Mouse (Mus musculus): ENCODE measurements around the gene Hhatl. TPM values are rescaled to one million over a fixed set of nuclear protein-coding genes. Genes with fewer than 3 reads are reported as not detected.

Hhatl gene
- polyA plus RNA-seq, 1 experiment = not detected

DNA sequence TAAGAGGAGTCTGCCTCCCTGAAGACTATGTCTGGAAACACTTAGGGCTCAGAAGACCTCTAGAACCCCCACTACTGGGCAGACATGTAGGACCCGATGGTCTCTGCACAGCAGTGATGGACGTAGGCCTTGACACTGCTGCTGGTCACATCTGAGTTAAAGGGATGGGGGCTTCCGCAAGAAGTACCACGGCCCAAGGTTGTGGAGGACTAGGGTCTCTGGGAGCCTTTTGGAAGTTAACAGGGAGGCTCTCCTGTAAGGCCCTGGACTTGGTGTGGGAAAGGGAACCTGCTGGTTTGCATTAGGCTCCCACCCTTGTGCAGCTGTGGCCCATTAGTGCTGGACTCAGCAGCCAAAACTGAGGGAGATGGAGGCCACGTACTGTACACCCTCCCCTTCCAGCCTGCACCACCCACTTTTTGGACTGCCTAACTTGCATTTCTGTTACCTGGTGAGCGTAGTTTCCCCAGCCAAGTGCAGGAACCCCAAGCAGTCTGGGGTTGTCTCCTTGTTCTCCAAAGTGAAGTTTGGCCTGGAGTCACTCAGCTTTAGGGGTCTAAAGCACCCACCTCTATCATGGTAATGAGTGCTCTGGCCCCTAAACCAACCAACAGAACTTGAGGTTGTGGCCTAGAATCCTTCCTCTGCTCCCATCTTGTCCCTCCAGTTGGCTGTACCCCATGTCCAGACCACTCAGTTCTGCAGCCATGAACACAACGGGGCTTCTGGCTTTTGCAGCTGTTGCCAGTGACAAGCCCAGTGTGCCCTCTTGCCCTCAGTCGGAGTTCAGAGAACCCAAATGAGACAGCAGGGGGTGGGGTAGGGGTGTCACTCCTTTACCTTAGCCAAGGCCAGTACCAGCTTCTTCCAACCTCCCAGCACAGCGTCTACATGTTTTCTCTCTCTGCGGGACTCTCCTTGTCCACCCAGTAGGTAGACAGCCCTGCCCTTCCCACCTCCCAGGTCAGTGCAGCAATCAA, 34.2 kb downstream of the Hhatl start:
- 49% methylated on average over 10 of the region's 10 CpGs for WGBS
- TF ChIP-seq CTCF (IDR thresholded peaks at IDR 0.05; ENCODE audit: insufficient read depth, low read depth, low read length) = no peak
- no peak for TF ChIP-seq POLR2A (IDR thresholded peaks at IDR 0.05; ENCODE audit: insufficient read depth, low read depth, low read length)
- Histone ChIP-seq H3K4me1 (ENCODE audit: control insufficient read depth, insufficient read depth, low read length) (peaks cover 44% of the 10 kb centered on the region), H3K27ac (ENCODE audit: insufficient read depth, low read depth, low read length) (peak overlapping the region; percentile 36), H3K4me3 (ENCODE audit: insufficient read depth, low read depth, low read length) (peak overlapping the region; percentile 95)

DNA sequence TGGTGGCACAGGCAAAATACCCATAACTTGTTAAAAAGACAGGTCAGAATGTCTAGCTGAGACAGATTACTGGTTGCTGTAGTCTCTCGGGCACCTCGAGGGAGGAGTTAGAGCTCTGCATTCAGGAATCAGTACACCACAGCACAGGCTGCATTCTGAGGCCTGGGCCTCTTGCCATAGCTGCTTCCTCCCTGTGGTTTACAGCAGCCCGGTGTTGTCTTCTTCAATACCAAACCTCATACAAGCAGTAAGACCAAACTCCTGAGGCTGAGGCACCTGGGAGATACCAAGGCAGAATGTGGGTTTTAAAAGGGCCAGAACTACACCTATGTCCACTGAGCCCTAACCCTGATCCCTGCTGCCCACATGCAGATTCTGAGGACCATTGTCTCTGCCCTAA, 34.9 kb downstream of the Hhatl start:
- Histone ChIP-seq H3K27ac (ENCODE audit: insufficient read depth, low read depth, low read length) (peak overlapping the region; percentile 24; the same call in 1 of the 2 replicates), H3K4me1 (ENCODE audit: control insufficient read depth, insufficient read depth, low read length) (peaks cover 37% of the 10 kb centered on the region), H3K4me3 (ENCODE audit: insufficient read depth, low read depth, low read length) (no peak overlapping the region)
- WGBS = 13% methylated on average over 3 of the region's 3 CpGs
- TF ChIP-seq CTCF (IDR thresholded peaks at IDR 0.05; ENCODE audit: insufficient read depth, low read depth, low read length) (no peak), POLR2A (IDR thresholded peaks at IDR 0.05; ENCODE audit: insufficient read depth, low read depth, low read length) (no peak)

DNA sequence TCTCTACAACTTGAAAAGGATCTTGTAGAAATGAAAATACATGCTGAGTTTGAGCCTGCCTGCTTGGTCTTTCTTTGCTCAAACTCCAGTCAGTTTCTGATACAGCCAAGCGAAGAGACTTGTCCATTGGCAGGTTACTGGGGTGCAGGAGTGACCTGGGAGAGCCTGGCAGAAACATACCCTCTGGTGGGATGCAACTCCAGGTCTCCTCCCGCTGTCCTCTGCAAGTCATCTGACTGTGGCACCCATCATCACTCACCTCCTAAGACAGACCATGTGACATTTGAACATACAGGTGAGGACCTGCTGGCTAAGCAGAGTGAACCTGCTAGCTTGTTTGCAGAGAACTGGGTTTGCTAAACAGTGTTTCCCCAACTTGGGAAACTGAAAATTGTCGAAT, 35.5 kb downstream of the Hhatl start:
- Histone ChIP-seq H3K4me1 (ENCODE audit: control insufficient read depth, insufficient read depth, low read length) (peaks cover 30% of the 10 kb centered on the region), H3K27ac (ENCODE audit: insufficient read depth, low read depth, low read length) (no peak overlapping the region), H3K4me3 (ENCODE audit: insufficient read depth, low read depth, low read length) (no peak overlapping the region)
- 78% methylated on average over 3 of the region's 3 CpGs for WGBS
- TF ChIP-seq CTCF (IDR thresholded peaks at IDR 0.05; ENCODE audit: insufficient read depth, low read depth, low read length) = no peak
- no peak for TF ChIP-seq POLR2A (IDR thresholded peaks at IDR 0.05; ENCODE audit: insufficient read depth, low read depth, low read length)

DNA sequence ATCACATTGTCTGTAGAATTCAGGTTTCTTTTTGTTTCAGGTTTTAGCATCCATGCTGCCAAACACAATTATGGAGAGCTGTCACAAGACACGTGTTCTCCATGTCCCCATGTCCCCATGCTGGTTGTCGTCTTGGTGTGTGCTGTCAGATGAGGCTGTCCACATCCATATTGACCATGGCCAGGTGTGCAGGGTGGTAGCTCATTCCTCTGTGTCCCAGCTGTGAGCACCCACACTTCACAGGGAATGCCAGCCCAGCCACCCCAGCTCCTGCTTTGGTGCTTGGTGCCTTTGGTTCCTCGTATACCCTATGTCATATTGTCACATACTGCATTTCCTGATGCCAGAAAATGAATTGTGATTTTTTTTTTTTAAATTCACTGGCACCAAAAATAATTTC, 37.7 kb downstream of the Hhatl start:
- peaks cover 17% of the 10 kb centered on the region for H3K4me1 ChIP-seq (ENCODE audit: control insufficient read depth, insufficient read depth, low read length)
- 83% methylated on average over 3 of the region's 3 CpGs for WGBS
- TF ChIP-seq POLR2A (IDR thresholded peaks at IDR 0.05; ENCODE audit: insufficient read depth, low read depth, low read length) (no peak), CTCF (IDR thresholded peaks at IDR 0.05; ENCODE audit: insufficient read depth, low read depth, low read length) (no peak)

DNA sequence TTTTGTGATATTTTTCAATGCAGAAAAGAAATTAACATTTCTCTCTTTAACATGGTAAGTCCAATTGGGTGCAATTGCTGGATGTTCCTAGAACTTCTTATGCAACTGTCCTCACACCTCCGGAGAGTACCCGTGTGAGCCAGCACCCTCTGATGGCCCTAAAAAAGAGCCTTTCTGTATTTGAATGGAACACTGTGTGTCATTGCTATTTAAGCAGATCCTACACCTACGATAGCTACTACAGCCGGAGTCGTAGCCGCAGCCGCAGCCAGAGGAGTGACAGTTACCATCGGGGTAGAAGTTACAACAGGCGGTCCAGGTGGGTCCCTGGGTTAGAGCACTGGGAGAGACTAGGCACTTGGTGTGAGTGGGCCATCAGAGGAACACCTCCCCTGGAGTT, 39.5 kb downstream of the Hhatl start:
- TF ChIP-seq POLR2A (IDR thresholded peaks at IDR 0.05; ENCODE audit: insufficient read depth, low read depth, low read length) (no peak), CTCF (IDR thresholded peaks at IDR 0.05; ENCODE audit: insufficient read depth, low read depth, low read length) (no peak)
- peaks cover 5% of the 10 kb centered on the region for H3K4me1 ChIP-seq (ENCODE audit: control insufficient read depth, insufficient read depth, low read length)
- H3K4me3 ChIP-seq (ENCODE audit: insufficient read depth, low read depth, low read length) = no peak overlapping the region
- 85% methylated on average over 9 of the region's 9 CpGs for WGBS
- no peak overlapping the region for H3K27ac ChIP-seq (ENCODE audit: insufficient read depth, low read depth, low read length)

More for the DNA sequence above, 37.7 kb downstream of the Hhatl start:
- no peak overlapping the region for H3K4me3 ChIP-seq (ENCODE audit: insufficient read depth, low read depth, low read length)
- no peak overlapping the region for H3K27ac ChIP-seq (ENCODE audit: insufficient read depth, low read depth, low read length)

DNA sequence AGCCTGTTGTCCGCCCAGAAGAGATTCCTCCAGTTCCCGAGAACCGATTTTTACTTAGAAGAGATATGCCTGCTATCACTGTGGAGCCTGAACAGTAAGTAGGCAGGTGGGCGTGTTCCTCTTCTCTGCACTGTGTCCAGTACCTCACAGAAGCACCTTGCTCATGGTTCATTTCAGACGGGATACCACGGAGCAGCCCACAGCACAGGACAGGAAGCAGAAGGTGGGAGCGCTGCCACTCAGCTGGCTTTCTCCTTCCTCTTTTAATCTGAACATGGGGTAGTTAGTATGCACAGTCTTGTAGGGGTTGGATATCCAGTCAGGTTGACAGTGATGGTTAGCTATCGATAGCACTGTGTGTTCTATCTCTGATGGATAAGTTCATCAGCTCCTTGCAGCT, 48.3 kb downstream of the Hhatl start:
- TF ChIP-seq CTCF (IDR thresholded peaks at IDR 0.05; ENCODE audit: insufficient read depth, low read depth, low read length) (no peak), POLR2A (IDR thresholded peaks at IDR 0.05; ENCODE audit: insufficient read depth, low read depth, low read length) (no peak)
- H3K27ac ChIP-seq (ENCODE audit: insufficient read depth, low read depth, low read length) = no peak overlapping the region
- 89% methylated on average over 8 of the region's 8 CpGs for WGBS

DNA sequence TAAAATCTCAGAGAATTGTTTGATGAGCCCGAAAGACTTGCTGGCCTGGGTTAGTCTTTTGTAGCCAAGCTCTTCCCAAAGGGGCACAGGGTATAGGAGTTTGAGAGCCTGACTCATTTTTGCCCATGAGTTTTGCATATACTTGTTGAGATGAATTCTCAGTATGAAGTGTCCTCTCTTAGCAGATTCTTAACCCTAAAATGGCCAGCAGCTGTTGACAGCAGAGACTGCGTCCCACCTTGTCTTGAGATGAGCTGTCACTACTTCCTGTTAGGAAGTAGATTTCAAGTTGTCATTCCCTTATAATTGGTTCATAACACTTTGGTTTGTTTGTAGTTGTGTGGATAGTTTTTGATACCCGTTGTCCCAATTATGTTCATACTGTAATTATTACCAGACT, 51.1 kb downstream of the Hhatl start:
- WGBS = 88% methylated on average over 3 of the region's 3 CpGs
- Histone ChIP-seq H3K4me3 (ENCODE audit: insufficient read depth, low read depth, low read length) (no peak overlapping the region), H3K27ac (ENCODE audit: insufficient read depth, low read depth, low read length) (no peak overlapping the region), H3K4me1 (ENCODE audit: control insufficient read depth, insufficient read depth, low read length) (no peaks in the 10 kb centered on the region)
- TF ChIP-seq CTCF (IDR thresholded peaks at IDR 0.05; ENCODE audit: insufficient read depth, low read depth, low read length) (no peak), POLR2A (IDR thresholded peaks at IDR 0.05; ENCODE audit: insufficient read depth, low read depth, low read length) (no peak)

More for the DNA sequence above, 48.3 kb downstream of the Hhatl start:
- Histone ChIP-seq H3K4me1 (ENCODE audit: control insufficient read depth, insufficient read depth, low read length) (no peaks in the 10 kb centered on the region), H3K4me3 (ENCODE audit: insufficient read depth, low read depth, low read length) (no peak overlapping the region)

DNA sequence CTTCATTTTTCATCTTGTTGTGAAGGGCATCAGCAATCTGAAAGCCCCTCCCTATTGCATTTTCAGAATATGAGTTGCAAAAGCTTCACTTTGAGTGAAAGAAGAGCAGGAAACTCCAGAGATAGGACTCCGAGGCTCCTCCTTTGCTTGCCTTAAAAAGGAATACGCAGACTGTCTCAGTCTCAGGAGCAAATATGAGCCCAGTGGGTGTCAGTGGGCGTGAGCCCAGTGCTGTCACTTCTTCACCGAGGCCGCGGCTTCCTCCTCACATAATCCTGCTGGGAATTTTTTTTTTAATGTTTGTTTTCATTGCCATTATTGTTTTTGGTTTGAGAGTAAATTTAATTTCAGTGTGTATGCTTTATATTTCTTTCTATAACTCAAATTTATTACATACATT, 51.8 kb downstream of the Hhatl start:
- Histone ChIP-seq H3K4me1 (ENCODE audit: control insufficient read depth, insufficient read depth, low read length) (no peaks in the 10 kb centered on the region), H3K27ac (ENCODE audit: insufficient read depth, low read depth, low read length) (no peak overlapping the region), H3K4me3 (ENCODE audit: insufficient read depth, low read depth, low read length) (no peak overlapping the region)
- WGBS = 49% methylated on average over 6 of the region's 6 CpGs
- no peak for TF ChIP-seq POLR2A (IDR thresholded peaks at IDR 0.05; ENCODE audit: insufficient read depth, low read depth, low read length)

Other genes with a start within 250 kb of the Hhatl start
- not detected in 2 replicates for gene Lyzl4, start 150.4 kb downstream of the Hhatl start, polyA plus RNA-seq (2012; ENCODE audit: insufficient read depth, insufficient read length, low replicate concordance, missing spikeins)
- not detected in 2 replicates for gene Vipr1, start 149.8 kb downstream of the Hhatl start, polyA plus RNA-seq (2012; ENCODE audit: insufficient read depth, insufficient read length, low replicate concordance, missing spikeins)
- not detected in 2 replicates for gene Sec22c, start 87.0 kb downstream of the Hhatl start, polyA plus RNA-seq (2012; ENCODE audit: insufficient read depth, insufficient read length, low replicate concordance, missing spikeins)
- gene Ss18l2, start 82.2 kb downstream of the Hhatl start, polyA plus RNA-seq (2012; ENCODE audit: insufficient read depth, insufficient read length, low replicate concordance, missing spikeins) = not detected in 2 replicates
- 164 and 673 TPM in 2 replicates for gene Nktr, start 73.3 kb downstream of the Hhatl start, polyA plus RNA-seq (2012; ENCODE audit: insufficient read depth, insufficient read length, low replicate concordance, missing spikeins)
- gene Zfp651, start 33.2 kb downstream of the Hhatl start, polyA plus RNA-seq (2012; ENCODE audit: insufficient read depth, insufficient read length, low replicate concordance, missing spikeins) = not detected in 2 replicates
- gene Klhl40, start 14.9 kb downstream of the Hhatl start, polyA plus RNA-seq (2012; ENCODE audit: insufficient read depth, insufficient read length, low replicate concordance, missing spikeins) = not detected in 2 replicates
- gene Ccdc13, start 47.0 kb upstream of the Hhatl start, polyA plus RNA-seq (2012; ENCODE audit: insufficient read depth, insufficient read length, low replicate concordance, missing spikeins) = not detected in 2 replicates
- not detected in 2 replicates for gene Higd1a, start 65.9 kb upstream of the Hhatl start, polyA plus RNA-seq (2012; ENCODE audit: insufficient read depth, insufficient read length, low replicate concordance, missing spikeins)
- not detected in 2 replicates for gene Ackr2, start 105.8 kb upstream of the Hhatl start, polyA plus RNA-seq (2012; ENCODE audit: insufficient read depth, insufficient read length, low replicate concordance, missing spikeins)
- not detected in 2 replicates for gene Cyp8b1, start 123.8 kb upstream of the Hhatl start, polyA plus RNA-seq (2012; ENCODE audit: insufficient read depth, insufficient read length, low replicate concordance, missing spikeins)
- gene Fam198a, start 158.5 kb upstream of the Hhatl start, polyA plus RNA-seq (2012; ENCODE audit: insufficient read depth, insufficient read length, low replicate concordance, missing spikeins) = not detected in 2 replicates
- not detected in 2 replicates for gene Pomgnt2, start 204.6 kb upstream of the Hhatl start, polyA plus RNA-seq (2012; ENCODE audit: insufficient read depth, insufficient read length, low replicate concordance, missing spikeins)